In genomic region chr1:135160411-135161050, GRCm38 (mm10) we compare ENCODE assay signal across 23 mouse cellular contexts. TPM values are rescaled to one million over a fixed set of nuclear protein-coding genes. Genes with fewer than 3 reads are reported as not detected.
A peak's percentile ranks its signal among the peaks of the same experiment; 100 is the strongest.
DNase-seq lines count a peak whose midpoint lies in the region; ATAC-seq and TF ChIP-seq lines count a peak whose summit lies in the region.
"Had no signal": no experiment of that assay in that cellular context is flagged by ENCODE, and none has a peak within 500 bp of the region (broad histone marks: within the 10 kb centered on the region; RNA-seq: fewer than 3 reads in every experiment).

No protein-coding gene starts in this region.

- no peak for TF ChIP-seq CTCF in layer of hippocampus, adult 2 months (conservative IDR thresholded peaks at IDR 0.05)
- no peak for TF ChIP-seq CTCF in midbrain, postnatal 0 days (IDR thresholded peaks at IDR 0.05)

- peak overlapping the region; percentile 93 for H3K27ac ChIP-seq in layer of hippocampus, adult 2 months
- no peak overlapping the region for H3K27ac ChIP-seq in ES-E14 (ENCODE audit: insufficient read depth, low read depth, low read length, poor library complexity, severe bottlenecking)
- peak overlapping the region; percentile 83 for H3K27ac ChIP-seq in hindbrain, embryonic 15.5 days (replicated peaks)
- H3K27ac ChIP-seq in midbrain, postnatal 0 days (ENCODE audit: low read depth, low read length) = peak overlapping the region; percentile 77
- H3K27ac ChIP-seq: gastrocnemius, adult 2 months had no signal

- no peak overlapping the region for H3K4me2 ChIP-seq in hindbrain, embryonic 15.5 days
- no peak overlapping the region for H3K4me2 ChIP-seq in midbrain, postnatal 0 days (ENCODE audit: low read depth, low read length, poor library complexity, severe bottlenecking)
- H3K4me2 ChIP-seq: heart, embryonic 12.5 days had no signal

- peak overlapping the region; percentile 8; the same call in 1 of the 2 replicates for H3K4me3 ChIP-seq in layer of hippocampus, adult 2 months
- H3K4me3 ChIP-seq in ES-E14 (ENCODE audit: insufficient read depth in 1 of 2, low read depth in 1 of 2, low read length in 2 of 2, poor library complexity in 1 of 2, severe bottlenecking in 1 of 2) = peak overlapping the region; percentile 26 to 58
- no peak overlapping the region for H3K4me3 ChIP-seq in hindbrain, embryonic 15.5 days
- H3K4me3 ChIP-seq in midbrain, postnatal 0 days (ENCODE audit: low read depth, low read length) = no peak overlapping the region
- H3K4me3 ChIP-seq: gastrocnemius, adult 2 months; heart, embryonic 12.5 days had no signal

- H3K9me3 ChIP-seq in ES-E14 (ENCODE audit: control insufficient read depth, insufficient read depth, low read depth, low read length) = no peaks in the 10 kb centered on the region
- H3K9me3 ChIP-seq in hindbrain, embryonic 15.5 days = no peaks in the 10 kb centered on the region
- H3K9me3 ChIP-seq in midbrain, postnatal 0 days (ENCODE audit: low read length) = no peaks in the 10 kb centered on the region
- H3K9me3 ChIP-seq: G1E; heart, embryonic 12.5 days had no signal

- H3K27me3 ChIP-seq in hindbrain, embryonic 15.5 days = no peaks in the 10 kb centered on the region
- no peaks in the 10 kb centered on the region for H3K27me3 ChIP-seq in midbrain, postnatal 0 days (ENCODE audit: insufficient read depth, low read length)

- in situ Hi-C loops in ES-E14 (cut with MboI; ENCODE audit: low sequenced_read_pairs in 2 of 2, unreplicated experiment in 2 of 2) = loop anchor here in 1 of 2 experiments (25.0 kb wide), 1 partner anchor 202 kb away; no protein-coding TSS in a partner anchor

- WGBS in hindbrain, embryonic 15.5 days = 85% methylated on average over 13 of the region's 13 CpGs
- 84% methylated on average over 13 of the region's 13 CpGs for WGBS in midbrain, postnatal 0 days

- peaks cover 12% of the 10 kb centered on the region for H3K36me3 ChIP-seq in ES-E14 (ENCODE audit: control insufficient read depth, insufficient read depth, low read length, poor library complexity, severe bottlenecking)
- peaks cover 13% of the 10 kb centered on the region for H3K36me3 ChIP-seq in hindbrain, embryonic 15.5 days
- peaks cover 11% of the 10 kb centered on the region for H3K36me3 ChIP-seq in midbrain, postnatal 0 days (ENCODE audit: insufficient read depth, low read length)

- no peak for ATAC-seq in hindbrain, embryonic 15.5 days (ENCODE audit: low FRiP score, low read depth)
- no peak for ATAC-seq in midbrain, postnatal 0 days (ENCODE audit: low FRiP score)
- ATAC-seq in activated CD4-positive, CD25-positive, alpha-beta regulatory T cell, adult 4 months = no peak
- ATAC-seq: forebrain, embryonic 14.5 days; intestine, embryonic 16.5 days; liver, postnatal 0 days had no signal

- DNase-seq in layer of hippocampus, adult 2 months (ENCODE audit: low spot score in 2 of 2) = no peak
- no peak for DNase-seq in layer of hippocampus, adult 9-10 months (ENCODE audit: low spot score)
- no peak for DNase-seq in ES-E14 (ENCODE audit: low read depth, low spot score)
- DNase-seq in midbrain, postnatal 0 days (ENCODE audit: low spot score) = no peak
- no peak for DNase-seq in spleen, postnatal 14 days (ENCODE audit: low spot score in 2 of 2)
- DNase-seq: cerebellum, adult 9-11 months; gastrocnemius, adult 2 months; heart, postnatal 36 days; kidney, postnatal 10 days; layer of hippocampus, adult 9-11 months; liver; liver, postnatal 0 days; lung, postnatal 14 days; retina, postnatal 1 day had no signal

- H3K4me1 ChIP-seq in ES-E14 (ENCODE audit: control insufficient read depth in 2 of 2, insufficient read depth in 2 of 2, low read length in 2 of 2, poor library complexity in 1 of 2) = peaks cover 0 to 5% of the 10 kb centered on the region in 2 experiments; a peak in 1 of 4 replicates
- peaks cover 2% of the 10 kb centered on the region; the same call in 1 of the 2 replicates for H3K4me1 ChIP-seq in hindbrain, embryonic 15.5 days (replicated peaks)
- no peaks in the 10 kb centered on the region; the same call in 1 of the 2 replicates for H3K4me1 ChIP-seq in midbrain, postnatal 0 days (ENCODE audit: insufficient read depth, low read length)

- no peak overlapping the region for H3K9ac ChIP-seq in ES-E14 (ENCODE audit: insufficient read depth, low read depth, low read length, poor library complexity, severe bottlenecking)
- no peak overlapping the region for H3K9ac ChIP-seq in hindbrain, embryonic 15.5 days
- no peak overlapping the region for H3K9ac ChIP-seq in midbrain, postnatal 0 days (replicated peaks; ENCODE audit: low read length, poor library complexity, severe bottlenecking)
- H3K9ac ChIP-seq: heart, embryonic 12.5 days; liver, postnatal 0 days had no signal

TF ChIP-seq in ES-E14, 5 proteins besides CTCF, POLR2A, EP300 and RAD21:
- TF ChIP-seq CHD2 (IDR thresholded peaks at IDR 0.05; ENCODE audit: low read depth, low read length) (no peak), HCFC1 (IDR thresholded peaks at IDR 0.05; ENCODE audit: borderline replicate concordance, insufficient read depth, low read length) (no peak), MAFK (IDR thresholded peaks at IDR 0.05; ENCODE audit: insufficient read depth, low read depth, low read length) (no peak), ZC3H11A (IDR thresholded peaks at IDR 0.05; ENCODE audit: borderline replicate concordance, low read depth, low read length) (no peak), ZNF384 (IDR thresholded peaks at IDR 0.05; ENCODE audit: low read depth, low read length) (no peak)

RNA-seq across cellular contexts. Expression of gene Gpr37l1, which starts 7.0 kb away (rescaled TPM):
- total RNA-seq in layer of hippocampus, adult 2 months (2021) = 100 to 1,000 TPM; 193 to 194 TPM
- total RNA-seq in ES-E14 (2012; rRNA removed) = 0.26 TPM in 1 of 2 replicates, not detected in the other
- polyA plus RNA-seq in hindbrain, embryonic 15.5 days (2015; fragmentation: Nextera tagmentation; extraction: Ambion mirVana) = 1.4 and 2.5 TPM in 2 replicates
- 14.1 and 25.7 TPM in 2 replicates for total RNA-seq in midbrain, postnatal 0 days (2014; rRNA removed)
- polyA plus RNA-seq in midbrain, postnatal 0 days (2015; fragmentation: Nextera tagmentation; extraction: Ambion mirVana) = 8.8 and 12.8 TPM in 2 replicates
- polyA plus RNA-seq in activated CD4-positive, CD25-positive, alpha-beta regulatory T cell, adult 4 months (2017; shearing (Covaris generic)) = not detected
- total RNA-seq: granulocyte monocyte progenitor cell, adult 5-6 weeks; neutrophil, adult 5-6 weeks had no signal
- polyA plus RNA-seq: C2C12; G1E; heart, embryonic 12.5 days; liver, postnatal 0 days had no signal

RNA-seq across cellular contexts. Expression of gene Arl8a, which starts 13.9 kb away (rescaled TPM):
- total RNA-seq in layer of hippocampus, adult 2 months (2021) = 100 to 1,000 TPM; 247 to 258 TPM
- total RNA-seq in ES-E14 (2012; rRNA removed) = 17.5 and 19.3 TPM in 2 replicates
- polyA plus RNA-seq in hindbrain, embryonic 15.5 days (2015; fragmentation: Nextera tagmentation; extraction: Ambion mirVana) = 343 and 418 TPM in 2 replicates
- 317 and 384 TPM in 2 replicates for total RNA-seq in midbrain, postnatal 0 days (2014; rRNA removed)
- polyA plus RNA-seq in midbrain, postnatal 0 days (2015; fragmentation: Nextera tagmentation; extraction: Ambion mirVana) = 399 and 418 TPM in 2 replicates
- polyA plus RNA-seq in activated CD4-positive, CD25-positive, alpha-beta regulatory T cell, adult 4 months (2017; shearing (Covaris generic)) = 10 to 100 TPM; 10.3 to 10.6 TPM

RNA-seq across cellular contexts. Expression of gene Ptpn7, which starts 28.0 kb away (rescaled TPM):
- total RNA-seq in layer of hippocampus, adult 2 months (2021) = not detected
- total RNA-seq in ES-E14 (2012; rRNA removed) = 1.1 and 2.3 TPM in 2 replicates
- polyA plus RNA-seq in hindbrain, embryonic 15.5 days (2015; fragmentation: Nextera tagmentation; extraction: Ambion mirVana) = 0.29 and 0.45 TPM in 2 replicates
- 0.05 and 0.24 TPM in 2 replicates for total RNA-seq in midbrain, postnatal 0 days (2014; rRNA removed)
- 0.05 and 0.15 TPM in 2 replicates for polyA plus RNA-seq in midbrain, postnatal 0 days (2015; fragmentation: Nextera tagmentation; extraction: Ambion mirVana)
- 100 to 1,000 TPM; 155 to 193 TPM for polyA plus RNA-seq in activated CD4-positive, CD25-positive, alpha-beta regulatory T cell, adult 4 months (2017; shearing (Covaris generic))

RNA-seq across cellular contexts. Expression of gene Lgr6, which starts 55.5 kb away (rescaled TPM):
- 1 to 10 TPM; 2.4 TPM for total RNA-seq in layer of hippocampus, adult 2 months (2021)
- total RNA-seq in ES-E14 (2012; rRNA removed) = 1.7 TPM in 2 replicates
- 1.2 and 1.4 TPM in 2 replicates for polyA plus RNA-seq in hindbrain, embryonic 15.5 days (2015; fragmentation: Nextera tagmentation; extraction: Ambion mirVana)
- 2.5 and 3.8 TPM in 2 replicates for total RNA-seq in midbrain, postnatal 0 days (2014; rRNA removed)
- 1.9 and 2.1 TPM in 2 replicates for polyA plus RNA-seq in midbrain, postnatal 0 days (2015; fragmentation: Nextera tagmentation; extraction: Ambion mirVana)
- polyA plus RNA-seq in activated CD4-positive, CD25-positive, alpha-beta regulatory T cell, adult 4 months (2017; shearing (Covaris generic)) = not detected
- total RNA-seq: granulocyte monocyte progenitor cell, adult 5-6 weeks; neutrophil, adult 5-6 weeks had no signal

Comparison
In these comparisons a context has a peak if more than half of its experiments do, and no peak if none do; other contexts are left out.
1. H3K4me3 ChIP-seq: peak in layer of hippocampus, adult 2 months (single experiment) and ES-E14 (2 of 2); none in hindbrain, embryonic 15.5 days (single experiment) and midbrain, postnatal 0 days (single experiment).
2. RNA of gene Gpr37l1, which starts 7.0 kb away (total RNA-seq): 193 to 194 TPM in layer of hippocampus, adult 2 months and 14.1 to 25.7 TPM in midbrain, postnatal 0 days; 0.26 TPM in ES-E14; every median in the first group is over 10 times any median in the second.
3. RNA of gene Arl8a, which starts 13.9 kb away (total RNA-seq): 317 to 384 TPM in midbrain, postnatal 0 days and 247 to 258 TPM in layer of hippocampus, adult 2 months; 17.5 to 19.3 TPM in ES-E14; every median in the first group is over 10 times any median in the second.